Mouse (Mus musculus) hindbrain, embryonic 16.5 days (tissue): Measurements from ENCODE around the gene Tm4sf1. TPM values are rescaled to one million over a fixed set of nuclear protein-coding genes. Genes with fewer than 3 reads are reported as not detected.

Experiments used
- ATAC-seq: fragments of 200-750 bp; cut with Nextera tagmentation; 2 replicates; pipeline ENCODE4 v1.8.0; 2017; ENCODE audit warnings: moderate TSS enrichment, moderate library complexity
- H3K27ac ChIP-seq: fragments of 300-500 bp; sonication (generic); 2 replicates; pipeline ENCODE4 v1.5.1; 2014; ENCODE audit warnings: low read depth, mild to moderate bottlenecking, control low read depth, low read length, moderate library complexity
- H3K27me3 ChIP-seq: fragments of 300-500 bp; sonication (generic); replicated peaks from 2 replicates; pipeline ENCODE4 v1.6.1; 2014; ENCODE audit warnings: low read length; ENCODE audit not compliant: control insufficient read depth, insufficient read depth
- H3K36me3 ChIP-seq: fragments of 300-500 bp; sonication (generic); 2 replicates; pipeline ENCODE4 v1.6.1; 2014; ENCODE audit warnings: mild to moderate bottlenecking, low read length, moderate library complexity, mixed read lengths; ENCODE audit not compliant: control insufficient read depth, insufficient read depth
- H3K4me1 ChIP-seq: fragments of 300-500 bp; sonication (generic); 2 replicates; pipeline ENCODE4 v1.6.1; 2014; ENCODE audit warnings: low read depth, low read length; ENCODE audit not compliant: control insufficient read depth, insufficient read depth
- H3K4me2 ChIP-seq: fragments of 300-500 bp; sonication (generic); 2 replicates; pipeline ENCODE4 v1.6.1; 2014; ENCODE audit warnings: mild to moderate bottlenecking, low read length, control low read depth, moderate library complexity
- H3K4me3 ChIP-seq: fragments of 300-500 bp; sonication (generic); 2 replicates; pipeline ENCODE4 v1.5.1; 2014; ENCODE audit warnings: mild to moderate bottlenecking, low read length, control low read depth, moderate library complexity
- H3K9ac ChIP-seq: fragments of 300-500 bp; sonication (generic); 2 replicates; pipeline ENCODE4 v1.6.1; 2014; ENCODE audit warnings: low read depth, mild to moderate bottlenecking, control low read depth, low read length, moderate library complexity
- H3K9me3 ChIP-seq: fragments of 300-500 bp; sonication (generic); 2 replicates; pipeline ENCODE4 v1.6.1; 2014; ENCODE audit warnings: mild to moderate bottlenecking, low read length, moderate library complexity; ENCODE audit not compliant: control insufficient read depth
- WGBS: fragments of 180-500 bp; shearing (Covaris S2); extraction: QIAGEN DNeasy Blood & Tissue Kit; methylation state at CpG from one replicate; pipeline ENCODE4 v1.1.7; 2014; 5-methylcytosine and 5-hydroxymethylcytosine counted together
- polyA plus RNA-seq: library from polyadenylated mRNA; unstranded; fragments of >200 nt; fragmentation: Nextera tagmentation; extraction: Ambion mirVana; gene quantifications from 2 replicates; pipeline ENCODE4 v1.2.1, GENCODE M21; 2015

The Tm4sf1 gene
- polyA plus RNA-seq, 1 experiment from 2014 or later: 29.2 TPM

GRCm38 (mm10) chr3:57293925-57294324 lies 7.9 kb downstream of the Tm4sf1 start:
- H3K4me3 ChIP-seq: no peak overlapping the region
- no peak overlapping the region for H3K4me2 ChIP-seq
- H3K9me3 ChIP-seq: no peaks in the 10 kb centered on the region
- no peak overlapping the region for H3K27ac ChIP-seq
- no peak overlapping the region for H3K9ac ChIP-seq
- no peaks in the 10 kb centered on the region for H3K4me1 ChIP-seq
- no peaks in the 10 kb centered on the region for H3K36me3 ChIP-seq
- no peak for ATAC-seq
- WGBS: 75% methylated on average over 4 of the region's 4 CpGs
- no peaks in the 10 kb centered on the region for H3K27me3 ChIP-seq

GRCm38 (mm10) chr3:57292826-57293225 lies 9.0 kb downstream of the Tm4sf1 start:
- H3K4me1 ChIP-seq: no peaks in the 10 kb centered on the region
- H3K9ac ChIP-seq: no peak overlapping the region
- no peaks in the 10 kb centered on the region for H3K27me3 ChIP-seq
- no peak overlapping the region for H3K27ac ChIP-seq
- no peak overlapping the region for H3K4me2 ChIP-seq
- peak; percentile 40; the same call in 1 of the 2 replicates for ATAC-seq
- H3K36me3 ChIP-seq: no peaks in the 10 kb centered on the region
- no peak overlapping the region for H3K4me3 ChIP-seq
- H3K9me3 ChIP-seq: no peaks in the 10 kb centered on the region
- WGBS: 67% methylated on average over 11 of the region's 11 CpGs

- no peak overlapping the region for H3K27ac ChIP-seq
- H3K4me3 ChIP-seq: no peak overlapping the region
- H3K36me3 ChIP-seq: no peaks in the 10 kb centered on the region
- no peaks in the 10 kb centered on the region for H3K27me3 ChIP-seq
- no peak overlapping the region for H3K4me2 ChIP-seq
- no peaks in the 10 kb centered on the region for H3K9me3 ChIP-seq
- H3K4me1 ChIP-seq: no peaks in the 10 kb centered on the region
- no peak for ATAC-seq
- no peak overlapping the region for H3K9ac ChIP-seq
- WGBS: 79% methylated on average over 1 of the region's 1 CpGs
Observed at GRCm38 (mm10) chr3:57288944-57289491, 12.8 kb downstream of the Tm4sf1 start.

- no peak overlapping the region for H3K27ac ChIP-seq
- no peaks in the 10 kb centered on the region for H3K9me3 ChIP-seq
- no peak for ATAC-seq
- 43% methylated on average over 7 of the region's 7 CpGs for WGBS
- no peaks in the 10 kb centered on the region for H3K4me1 ChIP-seq
- H3K9ac ChIP-seq: no peak overlapping the region
- no peak overlapping the region for H3K4me2 ChIP-seq
- no peak overlapping the region for H3K4me3 ChIP-seq
- no peaks in the 10 kb centered on the region for H3K36me3 ChIP-seq
- no peaks in the 10 kb centered on the region for H3K27me3 ChIP-seq
Observed at GRCm38 (mm10) chr3:57287854-57288720, 13.7 kb downstream of the Tm4sf1 start.

GRCm38 (mm10) chr3:57287438-57287837 lies 14.3 kb downstream of the Tm4sf1 start:
- Histone ChIP-seq H3K4me2 (no peak overlapping the region), H3K9me3 (no peaks in the 10 kb centered on the region), H3K4me3 (no peak overlapping the region), H3K27ac (no peak overlapping the region), H3K9ac (no peak overlapping the region), H3K27me3 (no peaks in the 10 kb centered on the region), H3K36me3 (no peaks in the 10 kb centered on the region), H3K4me1 (no peaks in the 10 kb centered on the region)
- no peak for ATAC-seq
- WGBS: 61% methylated on average over 4 of the region's 4 CpGs

GRCm38 (mm10) chr3:57278225-57278624 lies 23.6 kb downstream of the Tm4sf1 start:
- Histone ChIP-seq H3K4me3 (no peak overlapping the region), H3K4me1 (no peaks in the 10 kb centered on the region), H3K27me3 (no peaks in the 10 kb centered on the region), H3K36me3 (no peaks in the 10 kb centered on the region), H3K4me2 (no peak overlapping the region), H3K9ac (no peak overlapping the region), H3K27ac (no peak overlapping the region), H3K9me3 (no peaks in the 10 kb centered on the region)
- no peak for ATAC-seq
- 87% methylated on average over 4 of the region's 4 CpGs for WGBS

- 79% methylated on average over 5 of the region's 5 CpGs for WGBS
- no peak overlapping the region for H3K9ac ChIP-seq
- ATAC-seq: no peak
Observed at GRCm38 (mm10) chr3:57277453-57277852, 24.3 kb downstream of the Tm4sf1 start.

GRCm38 (mm10) chr3:57276821-57277220 lies 25.0 kb downstream of the Tm4sf1 start:
- WGBS: 81% methylated on average over 3 of the region's 3 CpGs
- H3K9me3 ChIP-seq: no peaks in the 10 kb centered on the region
- H3K4me1 ChIP-seq: no peaks in the 10 kb centered on the region
- no peak overlapping the region for H3K4me2 ChIP-seq
- no peaks in the 10 kb centered on the region for H3K27me3 ChIP-seq
- no peak overlapping the region for H3K27ac ChIP-seq
- no peak overlapping the region for H3K4me3 ChIP-seq
- no peak overlapping the region for H3K9ac ChIP-seq
- no peaks in the 10 kb centered on the region for H3K36me3 ChIP-seq
- no peak for ATAC-seq

More at GRCm38 (mm10) chr3:57277453-57277852, 24.3 kb downstream of the Tm4sf1 start:
- H3K4me3 ChIP-seq: no peak overlapping the region
- H3K4me1 ChIP-seq: no peaks in the 10 kb centered on the region
- no peaks in the 10 kb centered on the region for H3K9me3 ChIP-seq
- H3K36me3 ChIP-seq: no peaks in the 10 kb centered on the region
- no peaks in the 10 kb centered on the region for H3K27me3 ChIP-seq
- no peak overlapping the region for H3K4me2 ChIP-seq
- no peak overlapping the region for H3K27ac ChIP-seq

- WGBS: 81% methylated on average over 2 of the region's 2 CpGs
- no peak for ATAC-seq
- no peak overlapping the region for H3K27ac ChIP-seq
- H3K9ac ChIP-seq: no peak overlapping the region
- H3K27me3 ChIP-seq: no peaks in the 10 kb centered on the region
- no peaks in the 10 kb centered on the region for H3K4me1 ChIP-seq
- no peaks in the 10 kb centered on the region for H3K36me3 ChIP-seq
- no peak overlapping the region for H3K4me3 ChIP-seq
- H3K4me2 ChIP-seq: no peak overlapping the region
- no peaks in the 10 kb centered on the region for H3K9me3 ChIP-seq
Observed at GRCm38 (mm10) chr3:57268994-57269393, 32.8 kb downstream of the Tm4sf1 start.
